Mouse (Mus musculus): ENCODE measurements at regions not wholly inside any gene's neighbourhood (a gene's known extent, or its start where the extent isn't known, plus 50 kb on each side); places are given as distances from the start of the nearest gene placed in this dataset.
A peak's percentile ranks its signal among the peaks of the same experiment; 100 is the strongest.

GRCm38 (mm10) chr17:88248625-88249024 is 183.5 kb upstream of the Fbxo11 start:
- 71% methylated on average over 5 of the region's 5 CpGs for WGBS
- TF ChIP-seq CTCF (IDR thresholded peaks at IDR 0.05; ENCODE audit: extremely low read depth, insufficient read depth, insufficient read length, insufficient replicate concordance) (no peak), POLR2A (IDR thresholded peaks at IDR 0.05; ENCODE audit: low read depth, low read length) (no peak)

GRCm38 (mm10) chr17:88251949-88252521 is 186.9 kb upstream of the Fbxo11 start:
- Histone ChIP-seq H3K27me3 (ENCODE audit: control insufficient read depth, insufficient read depth, low read length) (no peaks in the 10 kb centered on the region), H3K4me1 (ENCODE audit: control insufficient read depth, insufficient read depth, insufficient read length) (peaks cover 4% of the 10 kb centered on the region; the same call in 1 of the 2 replicates), H3K4me3 (ENCODE audit: extremely low read depth, insufficient read depth, insufficient read length) (no peak overlapping the region), H3K36me3 (ENCODE audit: control insufficient read depth, insufficient read depth, low read length) (no peaks in the 10 kb centered on the region), H3K27ac (ENCODE audit: insufficient read depth, low read length) (no peak overlapping the region)
- TF ChIP-seq POLR2A (IDR thresholded peaks at IDR 0.05; ENCODE audit: low read depth, low read length) = no peak
- TF ChIP-seq CTCF (IDR thresholded peaks at IDR 0.05; ENCODE audit: extremely low read depth, insufficient read depth, insufficient read length, insufficient replicate concordance) = peak; percentile 79; the same call in 1 of the 2 replicates
- DNase-seq (ENCODE audit: low read depth in 1 of 2, low spot score in 2 of 2) = peak in 1 of 2 experiments; percentile 60
- WGBS = 20% methylated on average over 17 of the region's 17 CpGs

More at GRCm38 (mm10) chr17:88248625-88249024, 183.5 kb upstream of the Fbxo11 start:
- no peak for DNase-seq (ENCODE audit: low read depth in 1 of 2, low spot score in 2 of 2)
- no peak overlapping the region for H3K27ac ChIP-seq (ENCODE audit: insufficient read depth, low read length)
- H3K4me1 ChIP-seq (ENCODE audit: control insufficient read depth, insufficient read depth, insufficient read length) = peaks cover 2% of the 10 kb centered on the region; the same call in 1 of the 2 replicates
- no peaks in the 10 kb centered on the region for H3K36me3 ChIP-seq (ENCODE audit: control insufficient read depth, insufficient read depth, low read length)
- no peaks in the 10 kb centered on the region for H3K27me3 ChIP-seq (ENCODE audit: control insufficient read depth, insufficient read depth, low read length)
- H3K4me3 ChIP-seq (ENCODE audit: extremely low read depth, insufficient read depth, insufficient read length) = no peak overlapping the region

DNA sequence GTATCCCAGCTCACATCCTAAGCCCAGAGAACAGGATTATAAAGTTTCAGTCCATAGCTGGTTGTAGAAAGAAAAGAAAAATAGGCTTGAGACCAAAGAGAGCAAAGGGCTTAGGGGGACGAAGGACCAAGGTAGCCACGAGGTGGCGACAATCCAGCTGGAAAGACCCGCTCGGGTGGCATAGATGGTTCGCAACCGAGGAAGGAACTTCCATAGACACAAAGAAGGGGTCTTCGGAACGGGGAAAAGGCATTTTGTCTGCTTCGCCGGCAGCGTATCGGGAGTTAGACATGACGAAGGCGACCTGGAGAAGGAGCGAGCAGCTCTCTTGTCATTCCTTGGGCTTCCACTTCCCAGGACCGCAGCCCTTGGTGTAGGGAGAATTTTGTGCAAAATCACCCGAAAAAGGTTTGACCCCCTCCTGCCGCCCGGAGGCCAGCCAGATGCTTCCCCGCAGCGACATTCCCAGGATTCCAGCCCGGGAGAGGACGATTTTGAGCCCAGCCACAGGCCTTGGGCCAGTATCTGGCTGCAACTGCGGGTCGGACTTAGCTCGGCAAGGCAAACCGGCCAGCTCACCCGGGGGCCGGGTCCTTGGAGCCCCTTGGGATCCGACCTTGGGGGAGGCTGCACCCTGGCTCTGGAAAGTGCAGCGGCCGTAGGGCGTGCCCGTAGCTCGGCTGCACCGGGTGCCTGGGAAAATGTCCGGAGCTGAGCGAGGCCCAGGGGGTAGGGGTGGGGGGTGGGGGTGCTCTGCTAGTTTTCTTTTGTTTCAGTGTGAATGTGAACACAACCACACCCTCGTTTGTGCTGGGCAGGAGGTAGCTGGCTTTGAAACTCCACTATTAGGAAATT is 184.5 kb upstream of the Foxn2 start:
- peak overlapping the region; percentile 66 for H3K27ac ChIP-seq (ENCODE audit: insufficient read depth, low read length)
- TF ChIP-seq POLR2A (IDR thresholded peaks at IDR 0.05; ENCODE audit: low read depth, low read length) = no peak
- peak; percentile 89 for TF ChIP-seq CTCF (IDR thresholded peaks at IDR 0.05; ENCODE audit: extremely low read depth, insufficient read depth, insufficient read length, insufficient replicate concordance)
- H3K27me3 ChIP-seq (ENCODE audit: control insufficient read depth, insufficient read depth, low read length) = no peaks in the 10 kb centered on the region
- H3K36me3 ChIP-seq (ENCODE audit: control insufficient read depth, insufficient read depth, low read length) = no peaks in the 10 kb centered on the region
- under 1% methylated on average over 40 of the region's 40 CpGs for WGBS
- peak overlapping the region; percentile 61 for H3K4me3 ChIP-seq (ENCODE audit: extremely low read depth, insufficient read depth, insufficient read length)
- H3K4me1 ChIP-seq (ENCODE audit: control insufficient read depth, insufficient read depth, insufficient read length) = peaks cover 4% of the 10 kb centered on the region; the same call in 1 of the 2 replicates
- DNase-seq (ENCODE audit: low read depth in 1 of 2, low spot score in 2 of 2) = peak; percentile 36 to 72

- H3K4me1 ChIP-seq (ENCODE audit: control insufficient read depth, insufficient read depth, insufficient read length) = peaks cover 2% of the 10 kb centered on the region; the same call in 1 of the 2 replicates
- H3K4me3 ChIP-seq (ENCODE audit: extremely low read depth, insufficient read depth, insufficient read length) = peak overlapping the region; percentile 61; the same call in 1 of the 2 replicates
- H3K27me3 ChIP-seq (ENCODE audit: control insufficient read depth, insufficient read depth, low read length) = no peaks in the 10 kb centered on the region
- 11% methylated on average over 18 of the region's 18 CpGs for WGBS
- peak overlapping the region; percentile 46 for H3K27ac ChIP-seq (ENCODE audit: insufficient read depth, low read length)
- no peak for DNase-seq (ENCODE audit: low read depth in 1 of 2, low spot score in 2 of 2)
- no peak for TF ChIP-seq POLR2A (IDR thresholded peaks at IDR 0.05; ENCODE audit: low read depth, low read length)
- no peak for TF ChIP-seq CTCF (IDR thresholded peaks at IDR 0.05; ENCODE audit: extremely low read depth, insufficient read depth, insufficient read length, insufficient replicate concordance)
- H3K36me3 ChIP-seq (ENCODE audit: control insufficient read depth, insufficient read depth, low read length) = no peaks in the 10 kb centered on the region
Observed at GRCm38 (mm10) chr17:88256599-88257544, 183.6 kb upstream of the Foxn2 start.

DNA sequence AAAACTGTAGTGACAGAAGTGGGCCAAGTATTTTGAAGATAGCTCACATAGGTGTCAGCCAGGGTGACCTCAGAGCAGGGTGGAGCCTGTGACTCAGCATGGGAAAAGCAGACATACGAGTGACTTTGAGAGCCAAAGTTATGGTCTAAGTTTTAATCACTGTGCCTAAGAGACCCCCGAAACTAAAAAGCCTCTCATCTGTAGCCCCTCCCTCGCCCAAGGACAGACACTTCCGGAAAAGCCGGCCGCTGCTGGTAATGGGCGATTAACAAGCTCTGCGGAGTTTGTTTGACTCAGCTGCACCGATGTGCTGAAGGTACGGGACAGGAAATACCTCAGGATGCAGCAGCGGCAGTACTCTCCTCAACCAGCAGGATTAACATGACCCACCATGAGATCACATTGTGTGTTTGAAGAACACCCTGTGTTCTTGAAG is 182.1 kb upstream of the Foxn2 start:
- TF ChIP-seq CTCF (IDR thresholded peaks at IDR 0.05; ENCODE audit: extremely low read depth, insufficient read depth, insufficient read length, insufficient replicate concordance) = no peak
- peak in 1 of 2 experiments; percentile 31 for DNase-seq (ENCODE audit: low read depth in 1 of 2, low spot score in 2 of 2)
- no peak overlapping the region for H3K4me3 ChIP-seq (ENCODE audit: extremely low read depth, insufficient read depth, insufficient read length)
- 26% methylated on average over 11 of the region's 11 CpGs for WGBS
- no peak overlapping the region for H3K27ac ChIP-seq (ENCODE audit: insufficient read depth, low read length)
- peaks cover 2% of the 10 kb centered on the region; the same call in 1 of the 2 replicates for H3K4me1 ChIP-seq (ENCODE audit: control insufficient read depth, insufficient read depth, insufficient read length)
- H3K27me3 ChIP-seq (ENCODE audit: control insufficient read depth, insufficient read depth, low read length) = no peaks in the 10 kb centered on the region
- no peaks in the 10 kb centered on the region for H3K36me3 ChIP-seq (ENCODE audit: control insufficient read depth, insufficient read depth, low read length)

DNA sequence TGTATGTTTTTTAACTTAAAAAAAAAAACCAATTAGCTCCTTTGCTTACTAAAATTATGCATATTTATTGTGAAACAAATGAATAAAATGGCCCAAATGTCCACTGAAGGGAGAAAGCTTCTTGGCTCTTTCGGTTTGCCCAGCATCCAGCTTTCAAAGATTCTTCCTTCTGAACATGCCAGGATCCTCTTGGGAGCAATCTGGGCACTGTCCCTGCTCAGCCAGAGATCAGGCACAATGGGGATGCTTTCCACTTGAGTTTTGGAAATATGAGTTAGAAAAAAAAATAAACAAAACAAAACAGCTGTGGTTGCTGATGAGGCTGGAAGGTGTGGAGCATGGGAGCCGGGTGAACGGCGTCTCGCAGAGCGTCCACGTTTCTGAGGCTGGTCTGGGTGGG is 180.3 kb upstream of the Foxn2 start:
- Histone ChIP-seq H3K4me1 (ENCODE audit: control insufficient read depth, insufficient read depth, insufficient read length) (peaks cover 2% of the 10 kb centered on the region; the same call in 1 of the 2 replicates), H3K27ac (ENCODE audit: insufficient read depth, low read length) (no peak overlapping the region), H3K27me3 (ENCODE audit: control insufficient read depth, insufficient read depth, low read length) (no peaks in the 10 kb centered on the region), H3K4me3 (ENCODE audit: extremely low read depth, insufficient read depth, insufficient read length) (no peak overlapping the region), H3K36me3 (ENCODE audit: control insufficient read depth, insufficient read depth, low read length) (no peaks in the 10 kb centered on the region)
- no peak for DNase-seq (ENCODE audit: low read depth in 1 of 2, low spot score in 2 of 2)
- TF ChIP-seq CTCF (IDR thresholded peaks at IDR 0.05; ENCODE audit: extremely low read depth, insufficient read depth, insufficient read length, insufficient replicate concordance) (no peak), POLR2A (IDR thresholded peaks at IDR 0.05; ENCODE audit: low read depth, low read length) (no peak)
- 95% methylated on average over 7 of the region's 7 CpGs for WGBS
